Mouse (Mus musculus): ENCODE data around the gene Txndc11. TPM values are rescaled to one million over a fixed set of nuclear protein-coding genes. Genes with fewer than 3 reads are reported as not detected.
A peak's percentile ranks its signal among the peaks of the same experiment; 100 is the strongest.

Gene Txndc11
- polyA plus RNA-seq, 1 experiment from 2014 or later: 13.8 TPM

GRCm38 (mm10) chr16:11125371-11125770 is 9.1 kb downstream of the Txndc11 start:
- Histone ChIP-seq H3K36me3 (ENCODE audit: control insufficient read depth, insufficient read depth) (peaks cover 11% of the 10 kb centered on the region; the same call in 1 of the 2 replicates), H3K9ac (ENCODE audit: low read depth, low read length) (no peak overlapping the region), H3K27me3 (ENCODE audit: control insufficient read depth, insufficient read depth, low read depth, low read length) (no peaks in the 10 kb centered on the region), H3K9me3 (replicated peaks; ENCODE audit: control insufficient read depth, low read length) (no peaks in the 10 kb centered on the region), H3K4me1 (ENCODE audit: control insufficient read depth, low read depth, low read length) (no peaks in the 10 kb centered on the region), H3K27ac (ENCODE audit: low read length) (no peak overlapping the region), H3K4me2 (ENCODE audit: low read depth, low read length) (no peak overlapping the region), H3K4me3 (ENCODE audit: low read depth, low read length) (no peak overlapping the region)
- ATAC-seq (ENCODE audit: low read depth): no peak
- WGBS (ENCODE audit: insufficient replicate concordance): 87% methylated on average over 2 of the region's 2 CpGs

- Histone ChIP-seq H3K4me2 (ENCODE audit: low read depth, low read length) (no peak overlapping the region), H3K4me3 (ENCODE audit: low read depth, low read length) (no peak overlapping the region), H3K27me3 (ENCODE audit: control insufficient read depth, insufficient read depth, low read depth, low read length) (no peaks in the 10 kb centered on the region), H3K36me3 (ENCODE audit: control insufficient read depth, insufficient read depth) (peaks cover 11% of the 10 kb centered on the region; the same call in 1 of the 2 replicates), H3K9ac (ENCODE audit: low read depth, low read length) (no peak overlapping the region), H3K27ac (ENCODE audit: low read length) (no peak overlapping the region), H3K4me1 (ENCODE audit: control insufficient read depth, low read depth, low read length) (no peaks in the 10 kb centered on the region), H3K9me3 (replicated peaks; ENCODE audit: control insufficient read depth, low read length) (no peaks in the 10 kb centered on the region)
- WGBS (ENCODE audit: insufficient replicate concordance): 85% methylated on average over 1 of the region's 1 CpGs
- no peak for ATAC-seq (ENCODE audit: low read depth)
Observed at GRCm38 (mm10) chr16:11124110-11124509, 10.3 kb downstream of the Txndc11 start.

DNA sequence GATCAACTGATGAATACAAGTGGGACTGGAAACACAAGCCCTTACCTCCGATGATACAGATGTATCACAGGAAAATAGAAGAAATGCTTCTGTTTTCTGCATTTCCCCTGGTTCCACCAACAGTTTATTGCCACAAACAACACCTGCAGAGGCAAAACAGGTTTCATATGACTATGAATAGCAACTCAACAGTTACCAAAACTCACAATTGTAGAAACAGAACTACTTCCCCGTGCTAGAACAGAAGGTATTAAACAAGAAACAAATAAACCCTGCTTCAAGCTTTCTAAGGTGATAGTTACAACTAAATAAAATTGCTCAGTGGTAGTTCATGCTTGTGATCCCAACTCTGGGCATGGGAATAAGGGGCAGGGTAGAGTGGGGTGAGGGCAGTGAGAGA is 11.8 kb downstream of the Txndc11 start:
- no peak overlapping the region for H3K4me2 ChIP-seq (ENCODE audit: low read depth, low read length)
- H3K4me1 ChIP-seq (ENCODE audit: control insufficient read depth, low read depth, low read length): no peaks in the 10 kb centered on the region
- no peak overlapping the region for H3K27ac ChIP-seq (ENCODE audit: low read length)
- no peak overlapping the region for H3K4me3 ChIP-seq (ENCODE audit: low read depth, low read length)
- no peaks in the 10 kb centered on the region for H3K9me3 ChIP-seq (replicated peaks; ENCODE audit: control insufficient read depth, low read length)
- no peak overlapping the region for H3K9ac ChIP-seq (ENCODE audit: low read depth, low read length)
- no peak for ATAC-seq (ENCODE audit: low read depth)
- 80% methylated on average over 2 of the region's 2 CpGs for WGBS (ENCODE audit: insufficient replicate concordance)
- peaks cover 11% of the 10 kb centered on the region; the same call in 1 of the 2 replicates for H3K36me3 ChIP-seq (ENCODE audit: control insufficient read depth, insufficient read depth)
- H3K27me3 ChIP-seq (ENCODE audit: control insufficient read depth, insufficient read depth, low read depth, low read length): no peaks in the 10 kb centered on the region

DNA sequence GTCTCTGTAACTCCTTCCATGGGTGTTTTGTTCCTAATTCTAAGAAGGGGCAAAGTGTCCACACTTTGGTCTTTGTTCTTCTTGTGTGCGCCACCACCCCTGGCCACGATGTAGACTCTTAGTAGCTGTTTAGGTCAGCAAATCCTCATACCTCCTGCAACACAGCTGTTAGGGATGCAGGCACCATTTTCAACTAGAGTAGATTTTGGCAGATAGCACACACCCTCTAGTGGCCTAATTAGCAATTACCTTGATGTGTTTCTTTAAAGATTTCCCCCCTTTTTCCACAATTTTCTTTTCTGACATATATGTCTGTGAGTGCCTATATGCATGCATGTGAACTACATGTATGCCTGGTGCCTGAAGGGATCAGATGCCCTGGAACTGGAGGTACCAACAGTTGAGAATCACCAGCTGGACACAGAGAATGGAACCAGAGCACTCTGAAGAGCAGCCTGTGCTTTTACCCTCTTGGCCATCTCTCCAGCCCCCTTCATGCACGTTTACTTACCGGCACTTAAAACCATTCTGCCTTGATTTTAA is 25.2 kb downstream of the Txndc11 start:
- ATAC-seq (ENCODE audit: low read depth): no peak
- H3K36me3 ChIP-seq (ENCODE audit: control insufficient read depth, insufficient read depth): no peaks in the 10 kb centered on the region
- no peak overlapping the region for H3K27ac ChIP-seq (ENCODE audit: low read length)
- H3K4me1 ChIP-seq (ENCODE audit: control insufficient read depth, low read depth, low read length): no peaks in the 10 kb centered on the region
- no peak overlapping the region for H3K4me2 ChIP-seq (ENCODE audit: low read depth, low read length)
- no peak overlapping the region for H3K9ac ChIP-seq (ENCODE audit: low read depth, low read length)
- H3K27me3 ChIP-seq (ENCODE audit: control insufficient read depth, insufficient read depth, low read depth, low read length): no peaks in the 10 kb centered on the region
- no peak overlapping the region for H3K4me3 ChIP-seq (ENCODE audit: low read depth, low read length)
- no peaks in the 10 kb centered on the region for H3K9me3 ChIP-seq (replicated peaks; ENCODE audit: control insufficient read depth, low read length)
- WGBS (ENCODE audit: insufficient replicate concordance): 68% methylated on average over 4 of the region's 4 CpGs

GRCm38 (mm10) chr16:11104905-11105304 is 29.5 kb downstream of the Txndc11 start:
- Histone ChIP-seq H3K27ac (ENCODE audit: low read length) (no peak overlapping the region), H3K4me3 (ENCODE audit: low read depth, low read length) (no peak overlapping the region), H3K4me2 (ENCODE audit: low read depth, low read length) (no peak overlapping the region), H3K9ac (ENCODE audit: low read depth, low read length) (no peak overlapping the region), H3K4me1 (ENCODE audit: control insufficient read depth, low read depth, low read length) (no peaks in the 10 kb centered on the region), H3K27me3 (ENCODE audit: control insufficient read depth, insufficient read depth, low read depth, low read length) (no peaks in the 10 kb centered on the region), H3K9me3 (replicated peaks; ENCODE audit: control insufficient read depth, low read length) (no peaks in the 10 kb centered on the region), H3K36me3 (ENCODE audit: control insufficient read depth, insufficient read depth) (no peaks in the 10 kb centered on the region)
- WGBS (ENCODE audit: insufficient replicate concordance): 75% methylated on average over 1 of the region's 1 CpGs
- no peak for ATAC-seq (ENCODE audit: low read depth)

DNA sequence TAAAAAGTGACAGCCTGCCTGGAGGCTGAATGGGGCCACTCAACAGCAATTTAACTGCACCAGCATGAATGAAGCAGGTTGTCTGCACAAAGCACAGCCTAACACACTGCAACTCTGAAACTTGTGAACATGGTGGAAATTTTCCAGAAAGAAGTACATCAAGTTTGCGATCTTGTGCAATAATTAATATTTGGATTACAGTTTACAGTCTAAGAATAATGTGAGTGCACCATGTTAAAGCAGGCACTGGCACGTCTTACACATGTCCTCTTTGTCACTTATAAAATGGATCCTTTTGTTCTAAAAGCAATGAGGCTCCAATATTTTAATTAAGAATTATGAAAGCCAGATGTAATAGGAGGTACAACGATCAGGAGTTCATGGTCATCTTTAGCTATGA is 37.1 kb downstream of the Txndc11 start:
- ATAC-seq (ENCODE audit: low read depth): no peak

GRCm38 (mm10) chr16:11093717-11094386 is 40.6 kb downstream of the Txndc11 start:
- H3K4me1 ChIP-seq (ENCODE audit: control insufficient read depth, low read depth, low read length): peaks cover 3% of the 10 kb centered on the region
- H3K9me3 ChIP-seq (replicated peaks; ENCODE audit: control insufficient read depth, low read length): no peaks in the 10 kb centered on the region
- no peak overlapping the region for H3K4me3 ChIP-seq (ENCODE audit: low read depth, low read length)
- no peaks in the 10 kb centered on the region for H3K27me3 ChIP-seq (ENCODE audit: control insufficient read depth, insufficient read depth, low read depth, low read length)
- ATAC-seq (ENCODE audit: low read depth): 0 out of 2 replicates have a peak, but pooled peaks have one; percentile 16
- no peak overlapping the region for H3K9ac ChIP-seq (ENCODE audit: low read depth, low read length)
- no peak overlapping the region for H3K27ac ChIP-seq (ENCODE audit: low read length)
- H3K4me2 ChIP-seq (ENCODE audit: low read depth, low read length): no peak overlapping the region
- peaks cover 13% of the 10 kb centered on the region for H3K36me3 ChIP-seq (ENCODE audit: control insufficient read depth, insufficient read depth)
- 59% methylated on average over 13 of the region's 13 CpGs for WGBS (ENCODE audit: insufficient replicate concordance)

More for the DNA sequence above, 37.1 kb downstream of the Txndc11 start:
- Histone ChIP-seq H3K9ac (ENCODE audit: low read depth, low read length) (no peak overlapping the region), H3K27me3 (ENCODE audit: control insufficient read depth, insufficient read depth, low read depth, low read length) (no peaks in the 10 kb centered on the region), H3K4me1 (ENCODE audit: control insufficient read depth, low read depth, low read length) (peaks cover 3% of the 10 kb centered on the region), H3K9me3 (replicated peaks; ENCODE audit: control insufficient read depth, low read length) (no peaks in the 10 kb centered on the region), H3K4me2 (ENCODE audit: low read depth, low read length) (no peak overlapping the region), H3K27ac (ENCODE audit: low read length) (no peak overlapping the region), H3K4me3 (ENCODE audit: low read depth, low read length) (no peak overlapping the region), H3K36me3 (ENCODE audit: control insufficient read depth, insufficient read depth) (no peaks in the 10 kb centered on the region; the same call in 1 of the 2 replicates)
- WGBS (ENCODE audit: insufficient replicate concordance): 85% methylated on average over 3 of the region's 3 CpGs

GRCm38 (mm10) chr16:11092523-11092922 is 41.9 kb downstream of the Txndc11 start:
- no peak overlapping the region for H3K4me2 ChIP-seq (ENCODE audit: low read depth, low read length)
- no peak overlapping the region for H3K9ac ChIP-seq (ENCODE audit: low read depth, low read length)
- H3K27me3 ChIP-seq (ENCODE audit: control insufficient read depth, insufficient read depth, low read depth, low read length): no peaks in the 10 kb centered on the region
- no peak overlapping the region for H3K27ac ChIP-seq (ENCODE audit: low read length)
- no peak for ATAC-seq (ENCODE audit: low read depth)
- H3K9me3 ChIP-seq (replicated peaks; ENCODE audit: control insufficient read depth, low read length): no peaks in the 10 kb centered on the region
- H3K36me3 ChIP-seq (ENCODE audit: control insufficient read depth, insufficient read depth): peaks cover 20% of the 10 kb centered on the region; the same call in 1 of the 2 replicates
- H3K4me3 ChIP-seq (ENCODE audit: low read depth, low read length): no peak overlapping the region
- peaks cover 3% of the 10 kb centered on the region for H3K4me1 ChIP-seq (ENCODE audit: control insufficient read depth, low read depth, low read length)
- 47% methylated on average over 3 of the region's 3 CpGs for WGBS (ENCODE audit: insufficient replicate concordance)

DNA sequence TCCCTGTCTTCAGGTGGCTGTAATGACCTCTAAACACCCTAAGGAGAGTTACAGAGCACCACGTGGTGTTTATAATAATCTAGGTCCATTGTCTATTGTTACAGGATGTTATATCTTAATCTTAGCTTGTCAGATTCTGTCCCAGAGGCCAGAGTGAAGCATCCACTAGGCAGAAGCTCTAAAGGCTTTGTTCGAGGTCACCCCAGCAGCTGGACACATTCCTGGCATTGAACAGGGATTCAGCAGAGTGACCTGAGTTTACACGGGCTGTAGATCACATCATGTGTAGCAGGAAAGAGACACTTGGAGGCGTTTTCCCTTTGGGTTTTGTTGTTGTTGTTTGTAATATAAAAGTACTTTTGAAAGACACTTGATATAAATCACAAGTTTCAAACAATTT is 42.4 kb downstream of the Txndc11 start:
- H3K4me3 ChIP-seq (ENCODE audit: low read depth, low read length): no peak overlapping the region
- H3K9me3 ChIP-seq (replicated peaks; ENCODE audit: control insufficient read depth, low read length): no peaks in the 10 kb centered on the region
- no peak overlapping the region for H3K4me2 ChIP-seq (ENCODE audit: low read depth, low read length)
- WGBS (ENCODE audit: insufficient replicate concordance): 52% methylated on average over 4 of the region's 4 CpGs
- no peak for ATAC-seq (ENCODE audit: low read depth)
- no peak overlapping the region for H3K9ac ChIP-seq (ENCODE audit: low read depth, low read length)
- no peaks in the 10 kb centered on the region for H3K27me3 ChIP-seq (ENCODE audit: control insufficient read depth, insufficient read depth, low read depth, low read length)
- H3K4me1 ChIP-seq (ENCODE audit: control insufficient read depth, low read depth, low read length): peaks cover 3% of the 10 kb centered on the region
- no peak overlapping the region for H3K27ac ChIP-seq (ENCODE audit: low read length)
- H3K36me3 ChIP-seq (ENCODE audit: control insufficient read depth, insufficient read depth): peaks cover 23% of the 10 kb centered on the region; the same call in 1 of the 2 replicates
